Mouse (Mus musculus) intestine, postnatal 0 days (tissue): ENCODE measurements around the gene Hist1h2bq. TPM values are rescaled to one million over a fixed set of nuclear protein-coding genes. Genes with fewer than 3 reads are reported as not detected.
A peak's percentile ranks its signal among the peaks of the same experiment; 100 is the strongest.
"Not testable (repeated sequence)": the region's sequence is repeated elsewhere in the genome, so short reads cannot be mapped to it uniquely, and the experiment has no call there.

Experiments used
- ATAC-seq: fragments of 200-750 bp; cut with Nextera tagmentation; 2 replicates; pipeline ENCODE4 v1.8.0; 2017; ENCODE audit warnings: mild to moderate bottlenecking, moderate TSS enrichment, moderate library complexity
- H3K27ac ChIP-seq: fragments of 300-500 bp; sonication (generic); 2 replicates; pipeline ENCODE4 v1.5.1; 2014; ENCODE audit warnings: mild to moderate bottlenecking, low read depth, low read length, moderate library complexity
- H3K27me3 ChIP-seq: fragments of 300-500 bp; sonication (generic); replicated peaks from 2 replicates; pipeline ENCODE4 v1.6.1; 2014; ENCODE audit warnings: low read length, mixed read lengths; ENCODE audit not compliant: control insufficient read depth, insufficient read depth
- H3K36me3 ChIP-seq: fragments of 300-500 bp; sonication (generic); 2 replicates; pipeline ENCODE4 v1.6.1; 2014; ENCODE audit warnings: mild to moderate bottlenecking, moderate library complexity; ENCODE audit not compliant: control insufficient read depth, insufficient read depth
- H3K4me1 ChIP-seq: fragments of 300-500 bp; sonication (generic); replicated peaks from 2 replicates; pipeline ENCODE4 v1.6.1; 2014; ENCODE audit warnings: antibody characterized with exemption, low read length, mixed read lengths; ENCODE audit not compliant: control insufficient read depth, insufficient read depth
- H3K4me2 ChIP-seq: fragments of 300-500 bp; sonication (generic); replicated peaks from 2 replicates; pipeline ENCODE4 v1.6.1; 2014; ENCODE audit warnings: low read depth, mild to moderate bottlenecking, moderate library complexity
- H3K4me3 ChIP-seq: fragments of 300-500 bp; sonication (generic); 2 replicates; pipeline ENCODE4 v1.5.1; 2014; ENCODE audit warnings: low read depth, low read length
- H3K9ac ChIP-seq: fragments of 300-500 bp; sonication (generic); 2 replicates; pipeline ENCODE4 v1.6.1; 2014; ENCODE audit warnings: mild to moderate bottlenecking, low read depth, low read length
- H3K9me3 ChIP-seq: fragments of 300-500 bp; sonication (generic); 2 replicates; pipeline ENCODE4 v1.6.1; 2016; ENCODE audit warnings: mixed run types; ENCODE audit not compliant: control insufficient read depth
- CTCF ChIP-seq: sonication (generic); IDR thresholded peaks from 2 replicates; pipeline ENCODE4 v1.5.1; 2016; ENCODE audit warnings: low read depth, mild to moderate bottlenecking, control low read depth, antibody characterized with exemption, moderate library complexity
- WGBS: fragments of 180-500 bp; shearing (Covaris S2); extraction: QIAGEN DNeasy Blood & Tissue Kit; methylation state at CpG from one replicate; pipeline ENCODE4 v1.1.7; 2014; 5-methylcytosine and 5-hydroxymethylcytosine counted together
- polyA plus RNA-seq: library from polyadenylated mRNA; unstranded; fragments of >200 nt; fragmentation: Nextera tagmentation; extraction: Ambion mirVana; gene quantifications from 2 replicates; pipeline ENCODE4 v1.2.1, GENCODE M21; 2015

Gene Hist1h2bq
- polyA plus RNA-seq, 1 experiment from 2014 or later: 9.8 TPM

- no peak for TF ChIP-seq CTCF
- H3K9ac ChIP-seq: no peak overlapping the region
- no peak overlapping the region for H3K27ac ChIP-seq
- H3K4me3 ChIP-seq: no peak overlapping the region
- H3K36me3 ChIP-seq: no peaks in the 10 kb centered on the region
- WGBS: 91% methylated on average over 7 of the region's 7 CpGs
- H3K4me2 ChIP-seq: no peak overlapping the region
- H3K9me3 ChIP-seq: no peaks in the 10 kb centered on the region
- H3K4me1 ChIP-seq: no peaks in the 10 kb centered on the region
- ATAC-seq: no peak
- H3K27me3 ChIP-seq: no peaks in the 10 kb centered on the region
These were observed 14.4 kb downstream of the Hist1h2bq start for GRCm38 (mm10) chr13:21795584-21795983.

DNA sequence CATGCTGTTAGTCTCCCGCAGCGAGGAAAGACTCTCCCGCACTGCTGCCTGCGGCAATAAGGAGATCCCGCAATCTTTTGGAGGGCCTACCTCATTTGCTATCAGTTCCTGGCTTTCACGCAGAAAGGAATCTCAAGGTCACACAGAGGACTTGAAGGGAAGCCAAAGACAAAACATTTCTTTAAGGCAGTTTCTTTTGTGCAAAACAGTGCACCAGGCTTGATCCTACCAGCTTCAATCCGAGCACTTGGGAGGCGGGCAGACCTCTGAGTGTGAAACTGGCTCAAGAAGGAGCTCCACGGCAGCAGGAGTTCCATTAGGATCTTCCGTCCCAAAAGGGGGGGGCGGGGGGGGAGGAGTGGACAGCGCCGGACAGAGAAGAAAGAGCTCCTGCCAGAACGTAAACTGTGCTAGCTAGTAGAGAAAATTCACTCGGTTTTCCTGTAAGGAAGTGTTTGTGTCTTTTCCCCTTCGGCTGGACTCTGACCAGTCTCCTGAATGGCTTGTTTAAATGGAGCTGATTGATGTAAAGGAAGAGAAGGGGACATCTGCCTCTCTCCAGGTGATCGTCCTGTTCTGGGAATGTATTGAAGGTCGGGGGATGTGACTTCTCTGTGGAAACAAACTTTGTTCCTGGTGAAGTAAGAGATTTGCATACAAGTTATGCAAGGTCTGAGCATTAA lies 19.3 kb downstream of the Hist1h2bq start:
- no peak for TF ChIP-seq CTCF
- Histone ChIP-seq H3K36me3 (no peaks in the 10 kb centered on the region), H3K9ac (peak overlapping the region; percentile 46; the same call in 1 of the 2 replicates), H3K27me3 (no peaks in the 10 kb centered on the region), H3K27ac (no peak overlapping the region), H3K4me3 (peak overlapping the region; percentile 13), H3K4me2 (peak overlapping the region; percentile 63), H3K4me1 (0 out of 2 replicates have a peak, but pooled peaks cover 7% of the 10 kb centered on the region), H3K9me3 (no peaks in the 10 kb centered on the region)
- peak; percentile 10; the same call in 1 of the 2 replicates for ATAC-seq
- WGBS: 5% methylated on average over 18 of the region's 18 CpGs

DNA sequence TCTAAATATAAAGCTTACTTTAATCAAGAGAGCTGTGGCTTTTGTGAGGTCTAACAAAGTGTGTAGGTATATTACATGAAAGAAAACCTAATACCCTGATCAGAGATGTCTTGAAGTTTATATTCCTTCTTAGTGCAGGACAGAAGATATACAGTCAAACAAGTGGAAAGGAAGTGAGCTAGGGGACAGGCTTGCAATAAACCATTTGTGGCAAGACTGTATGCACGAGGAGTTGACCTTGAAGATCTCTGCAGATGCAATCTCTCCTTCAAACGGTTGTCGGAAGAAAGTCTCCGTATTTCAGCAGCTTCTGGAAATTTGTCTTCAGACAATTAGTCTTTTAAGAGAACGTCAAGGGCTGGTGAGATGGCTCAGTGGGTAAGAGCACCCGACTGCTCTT lies 20.1 kb downstream of the Hist1h2bq start:
- no peak overlapping the region for H3K4me2 ChIP-seq
- H3K9ac ChIP-seq: no peak overlapping the region
- H3K4me1 ChIP-seq: 0 out of 2 replicates have a peak, but pooled peaks cover 7% of the 10 kb centered on the region
- TF ChIP-seq CTCF: no peak
- no peak for ATAC-seq
- no peak overlapping the region for H3K4me3 ChIP-seq
- no peaks in the 10 kb centered on the region for H3K27me3 ChIP-seq
- H3K36me3 ChIP-seq: no peaks in the 10 kb centered on the region
- 45% methylated on average over 6 of the region's 6 CpGs for WGBS
- H3K27ac ChIP-seq: no peak overlapping the region
- H3K9me3 ChIP-seq: no peaks in the 10 kb centered on the region

DNA sequence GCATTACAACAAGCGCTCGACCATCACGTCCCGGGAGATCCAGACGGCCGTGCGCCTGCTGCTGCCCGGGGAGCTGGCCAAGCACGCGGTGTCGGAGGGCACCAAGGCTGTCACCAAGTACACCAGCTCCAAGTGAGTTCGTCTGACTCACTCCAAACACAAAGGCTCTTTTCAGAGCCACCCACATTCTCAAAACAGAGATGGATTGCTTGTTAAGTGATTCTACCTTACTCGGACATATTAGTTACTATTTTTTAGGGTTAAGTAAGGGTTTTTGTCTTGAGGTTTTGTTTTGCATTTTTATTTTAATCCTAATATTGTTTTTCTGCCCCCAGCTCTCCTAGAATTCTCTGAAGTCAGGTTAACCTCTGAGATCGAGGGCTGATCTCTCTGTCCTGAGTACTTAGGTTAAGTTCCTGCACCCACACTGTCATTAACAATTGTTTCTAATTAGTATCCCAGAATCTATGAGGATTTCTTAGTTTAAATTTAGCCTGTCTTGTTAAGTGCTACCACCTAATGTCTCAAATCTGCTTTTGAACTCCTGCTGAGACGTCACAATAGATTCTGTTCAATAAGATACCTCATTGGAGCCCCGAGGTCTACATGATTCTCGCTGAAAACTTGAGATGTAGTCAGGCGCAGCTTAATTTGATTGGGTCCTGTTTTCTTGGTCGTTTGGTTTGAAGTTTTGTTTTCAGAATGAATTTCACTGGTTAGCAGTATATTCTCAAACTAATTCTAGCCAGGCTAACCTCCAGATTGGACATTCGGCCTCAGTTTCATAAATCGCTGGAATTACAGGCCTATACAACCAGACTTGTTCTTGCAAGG lies 22.0 kb downstream of the Hist1h2bq start:
- WGBS: 39% methylated on average over 13 of the region's 21 CpGs
- H3K36me3 ChIP-seq: no peaks in the 10 kb centered on the region
- H3K9me3 ChIP-seq: no peaks in the 10 kb centered on the region
- peak overlapping the region; percentile 61 for H3K4me2 ChIP-seq
- no peak overlapping the region for H3K27ac ChIP-seq
- 0 out of 2 replicates have a peak overlapping the region, but pooled peaks have one; percentile 1 for H3K9ac ChIP-seq
- peaks cover 12% of the 10 kb centered on the region; the same call in 1 of the 2 replicates for H3K4me1 ChIP-seq
- no peaks in the 10 kb centered on the region for H3K27me3 ChIP-seq
- no peak; the same call in 1 of the 2 replicates for ATAC-seq
- no peak for TF ChIP-seq CTCF
- no peak overlapping the region for H3K4me3 ChIP-seq

- not testable (repeated sequence) for H3K27me3 ChIP-seq, H3K36me3 ChIP-seq, H3K9me3 ChIP-seq
- Histone ChIP-seq H3K4me1 (peaks cover 17% of the 10 kb centered on the region; the same call in 1 of the 2 replicates), H3K9ac (0 out of 2 replicates have a peak within 1 kb of the TSS, but pooled peaks have one; percentile 1), H3K4me3 (peak within 1 kb of the TSS; percentile 39), H3K4me2 (peak within 1 kb of the TSS; percentile 61), H3K27ac (peak within 1 kb of the TSS; percentile 68; the same call in 1 of the 2 replicates)
- under 1% methylated on average over 36 of the region's 63 CpGs for WGBS
- peak; percentile 92 for ATAC-seq
These were observed 22.9 kb downstream of the Hist1h2bq start, which contains the start of the genes Hist1h2an and Hist1h2bp for GRCm38 (mm10) chr13:21786899-21787629. Hist1h2an (minus strand) TSS chr13:21787218. Hist1h2bp (plus strand) TSS chr13:21787461.
